Mouse (Mus musculus) subcutaneous adipose tissue, adult 2 months (tissue): Measurements from ENCODE around the gene Nlrx1. TPM values are rescaled to one million over a fixed set of nuclear protein-coding genes. Genes with fewer than 3 reads are reported as not detected.

ENCODE experiments used
- polyA plus RNA-seq: library from polyadenylated mRNA; depleted of rRNA; stranded (reverse); fragments of >200 nt; gene quantifications from 2 replicates; pipeline ENCODE4 v1.2.3, GENCODE M21; 2012; ENCODE audit warnings: low replicate concordance; rRNA removed

Nlrx1 gene
- polyA plus RNA-seq = 23.7 and 26.2 TPM in 2 replicates

DNA sequence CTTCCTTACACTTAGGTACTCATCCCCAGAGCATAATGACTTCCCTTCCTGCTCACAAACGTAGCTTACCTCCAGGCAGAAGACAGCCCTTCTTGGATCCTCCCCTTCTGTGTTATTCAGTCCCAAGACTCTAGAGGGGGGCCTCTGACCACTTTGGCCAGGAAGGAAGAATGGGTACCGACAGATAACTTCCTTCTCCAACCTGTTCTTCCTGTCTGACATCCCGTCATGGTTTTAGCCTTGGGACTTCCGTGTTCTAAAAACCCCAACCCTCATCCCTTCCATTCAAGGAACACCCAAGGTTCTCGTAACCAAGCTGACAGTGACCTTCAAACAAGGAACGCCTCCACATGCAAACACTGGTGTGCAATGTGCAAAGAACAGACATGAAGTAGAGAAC lies at the start of gene Nlrx1:
Nlrx1 (minus strand) TSS at position 168 of the 400 bp plus-strand sequence.

DNA sequence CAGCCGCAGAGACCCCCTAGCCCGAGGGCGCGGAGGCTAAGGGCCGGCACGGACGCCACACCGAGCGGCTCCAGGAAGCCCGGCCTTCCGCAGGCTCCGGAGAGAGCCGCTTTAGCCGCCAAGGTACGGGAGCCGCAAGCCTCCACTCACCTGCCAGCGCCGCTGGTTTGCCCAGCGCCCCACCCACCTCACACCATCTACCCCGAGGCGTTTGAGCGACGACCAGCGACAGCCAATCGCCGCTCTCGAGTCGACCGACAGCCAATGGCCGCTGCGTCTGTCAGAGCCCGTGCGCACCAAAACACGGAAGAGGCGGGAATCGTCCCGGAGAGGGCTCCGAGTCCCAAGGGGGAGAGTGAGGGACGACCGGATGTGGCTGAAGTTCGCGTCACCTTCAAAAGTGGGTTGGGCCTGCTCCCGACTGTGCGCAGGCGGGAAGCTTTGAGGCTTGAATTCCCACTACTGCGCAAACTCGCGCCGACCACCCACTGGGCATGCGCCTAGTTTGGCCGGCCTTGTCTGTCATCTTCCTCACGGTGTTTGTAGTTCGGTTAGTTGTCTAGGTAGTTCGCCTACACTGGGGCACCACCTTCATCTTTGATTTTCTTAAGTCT lies 37.2 kb upstream of the Nlrx1 start, which contains the start of gene Hinfp:
Hinfp (minus strand) TSS at position 206 of the 614 bp plus-strand sequence.

DNA sequence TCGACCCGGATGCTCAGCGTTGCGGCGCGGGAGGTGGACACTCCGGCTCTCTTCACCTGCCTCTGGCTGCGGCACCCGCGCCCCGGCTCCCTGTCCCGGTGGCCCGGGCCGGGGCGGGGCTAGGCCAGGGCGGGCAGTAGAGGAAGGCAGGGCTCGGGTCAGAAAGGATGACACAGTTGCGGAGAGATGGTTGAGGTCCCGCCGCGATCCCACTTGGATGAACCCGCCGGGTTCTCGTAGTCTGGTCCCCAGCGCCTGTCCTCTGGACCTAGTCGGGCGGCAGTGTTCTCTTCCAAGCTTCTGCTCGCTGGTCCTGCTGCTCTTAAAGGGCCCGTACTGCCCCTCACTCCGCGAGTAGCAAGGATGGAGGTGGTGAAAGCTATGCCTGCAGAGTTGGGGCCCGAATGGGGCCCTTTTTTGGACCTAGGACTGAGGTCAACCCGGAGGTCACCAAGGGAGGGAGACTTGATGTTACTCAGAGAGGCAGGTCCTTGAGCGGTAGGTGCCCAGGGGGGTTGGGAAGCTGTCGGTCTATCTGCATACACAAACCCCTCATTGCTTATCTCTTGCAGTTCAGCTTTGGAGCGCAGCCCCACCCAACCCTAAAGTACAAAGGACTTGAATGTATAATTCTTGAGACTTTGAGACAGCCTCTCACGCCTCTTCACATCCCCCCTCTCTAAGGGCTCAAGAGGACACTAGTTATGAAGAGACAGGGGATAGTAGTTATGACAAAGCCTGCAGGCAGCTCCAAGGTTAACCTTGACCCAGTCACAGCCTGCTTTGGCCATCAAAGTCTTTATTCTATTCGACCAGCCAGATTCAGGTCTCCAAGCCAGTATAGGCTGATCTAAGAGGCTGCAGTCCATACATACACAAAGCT lies 19.9 kb upstream of the Nlrx1 start, which contains the start of gene Abcg4:
Abcg4 (minus strand) TSS at position 540 of the 883 bp plus-strand sequence.

DNA sequence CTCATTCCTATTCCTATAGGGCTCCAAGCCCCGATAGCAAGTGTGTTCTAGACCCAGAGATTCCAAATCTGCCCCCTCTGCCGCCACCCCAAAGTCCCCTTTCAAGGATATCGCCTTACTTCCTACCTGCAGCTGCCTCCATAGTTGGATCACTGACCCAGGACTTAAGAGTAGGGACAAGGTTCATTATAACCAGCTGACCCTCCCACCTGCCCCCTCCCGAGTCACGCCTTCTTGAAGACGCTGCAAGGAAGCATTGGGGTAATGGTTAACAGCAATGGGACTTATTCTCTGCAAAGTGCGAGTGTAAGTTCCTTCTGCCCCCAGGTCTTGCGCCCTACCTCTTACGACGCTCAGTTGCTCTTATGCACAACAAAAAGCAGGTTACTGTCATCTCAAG lies 17.1 kb downstream of the Nlrx1 start, which contains the start of gene Pdzd3:
Pdzd3 (minus strand) TSS at position 158 of the 400 bp plus-strand sequence.

DNA sequence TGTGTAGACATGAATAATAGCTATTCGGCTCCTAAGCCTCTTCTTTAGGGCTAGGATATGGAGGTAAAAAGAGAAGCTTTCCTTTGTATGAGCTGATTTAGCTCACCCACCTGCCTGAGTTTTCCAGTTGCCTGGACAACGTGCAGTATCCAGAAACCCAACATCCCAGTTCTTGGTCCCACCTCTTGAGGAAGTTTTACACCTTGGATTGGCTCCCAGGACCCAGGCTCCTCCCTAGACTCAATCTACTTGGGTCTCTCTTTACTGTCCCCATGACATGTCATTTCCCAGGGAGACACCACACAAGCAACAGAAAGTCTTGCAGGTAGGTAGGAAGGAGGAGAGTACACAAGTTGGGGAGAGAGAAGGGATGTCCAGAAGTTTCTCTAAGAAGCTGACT lies 28.0 kb downstream of the Nlrx1 start, which contains the start of gene Ccdc153:
Ccdc153 (plus strand) TSS at position 278 of the 400 bp plus-strand sequence.

DNA sequence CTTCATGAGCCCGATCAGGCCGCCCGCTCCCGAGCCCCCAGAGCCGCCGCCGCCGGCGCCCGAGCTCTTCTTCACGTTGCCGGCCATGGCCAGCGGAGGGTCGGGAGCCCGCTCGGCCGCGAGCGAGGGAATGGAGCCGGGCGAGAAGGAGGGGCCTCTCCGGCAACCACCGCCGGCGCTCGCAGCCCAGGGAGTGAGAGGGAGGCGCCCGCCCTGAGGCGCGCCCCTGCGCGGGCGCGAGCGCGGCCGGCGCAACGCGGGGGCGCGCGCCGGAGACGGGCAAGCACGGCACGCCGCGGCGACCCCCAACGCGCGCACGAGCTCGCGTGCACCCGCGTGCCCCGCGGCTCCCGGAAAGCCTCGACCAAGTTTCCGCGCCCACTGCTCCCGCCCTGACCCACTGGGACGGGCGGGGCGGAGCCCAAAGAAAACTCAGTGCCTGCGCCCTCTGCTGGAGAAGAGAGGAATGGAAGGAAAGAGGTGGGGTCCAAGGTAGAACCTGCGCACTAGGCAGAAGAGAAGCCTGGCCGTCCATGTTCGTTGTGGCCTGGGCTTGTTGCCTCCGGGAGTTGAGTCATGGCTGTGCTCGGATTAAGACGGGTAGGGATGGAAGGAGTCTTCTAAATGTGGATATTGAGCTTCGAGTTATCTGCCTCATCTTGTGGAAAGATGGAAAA lies 34.5 kb downstream of the Nlrx1 start, which contains the start of gene Cbl:
Cbl (minus strand) TSS at position 248 of the 677 bp plus-strand sequence.

Other genes with a start within 250 kb of the Nlrx1 start
- 96.2 and 370 TPM in 2 replicates for gene Thy1, start 225.2 kb downstream of the Nlrx1 start, polyA plus RNA-seq
- gene Usp2, start 201.6 kb downstream of the Nlrx1 start, polyA plus RNA-seq = 7.9 and 15.6 TPM in 2 replicates
- 0.19 and 0.22 TPM in 2 replicates for gene Mfrp, start 166.9 kb downstream of the Nlrx1 start, polyA plus RNA-seq
- gene C1qtnf5, start 161.4 kb downstream of the Nlrx1 start, polyA plus RNA-seq = 29.5 and 33.1 TPM in 2 replicates
- gene Gm49380, start 155.1 kb downstream of the Nlrx1 start, polyA plus RNA-seq = 0.23 TPM in 1 of 2 replicates, not detected in the other
- gene Rnf26, start 155.1 kb downstream of the Nlrx1 start, polyA plus RNA-seq = 31.5 and 51.6 TPM in 2 replicates
- 257 and 403 TPM in 2 replicates for gene Mcam, start 134.1 kb downstream of the Nlrx1 start, polyA plus RNA-seq
- gene Cbl, start 34.5 kb downstream of the Nlrx1 start, polyA plus RNA-seq = 11.5 and 18.6 TPM in 2 replicates
- gene Ccdc153, start 27.9 kb downstream of the Nlrx1 start, polyA plus RNA-seq = not detected in 2 replicates
- 0.10 and 0.13 TPM in 2 replicates for gene Pdzd3, start 17.1 kb downstream of the Nlrx1 start, polyA plus RNA-seq
- 4.6 and 20.7 TPM in 2 replicates for gene Abcg4, start 20.0 kb upstream of the Nlrx1 start, polyA plus RNA-seq
- gene Hinfp, start 37.1 kb upstream of the Nlrx1 start, polyA plus RNA-seq = 27.2 and 45.3 TPM in 2 replicates
- 64.0 and 72.6 TPM in 2 replicates for gene C2cd2l, start 51.7 kb upstream of the Nlrx1 start, polyA plus RNA-seq
- 71.2 and 80.6 TPM in 2 replicates for gene Dpagt1, start 57.4 kb upstream of the Nlrx1 start, polyA plus RNA-seq
- gene H2afx, start 66.1 kb upstream of the Nlrx1 start, polyA plus RNA-seq = 28.0 and 118 TPM in 2 replicates
- 62.0 and 66.6 TPM in 2 replicates for gene Hmbs, start 75.6 kb upstream of the Nlrx1 start, polyA plus RNA-seq
- gene Vps11, start 93.1 kb upstream of the Nlrx1 start, polyA plus RNA-seq = 35.6 and 39.4 TPM in 2 replicates
- gene Hyou1, start 110.9 kb upstream of the Nlrx1 start, polyA plus RNA-seq = 32.6 and 83.1 TPM in 2 replicates
- gene Slc37a4, start 128.3 kb upstream of the Nlrx1 start, polyA plus RNA-seq = 35.9 and 39.9 TPM in 2 replicates
- 174 and 399 TPM in 2 replicates for gene Rps25, start 138.5 kb upstream of the Nlrx1 start, polyA plus RNA-seq
- 73.4 and 120 TPM in 2 replicates for gene Trappc4, start 139.0 kb upstream of the Nlrx1 start, polyA plus RNA-seq
- 26.8 and 28.5 TPM in 2 replicates for gene Ccdc84, start 150.0 kb upstream of the Nlrx1 start, polyA plus RNA-seq
- gene Foxr1, start 172.5 kb upstream of the Nlrx1 start, polyA plus RNA-seq = not detected in 2 replicates
- gene Upk2, start 186.4 kb upstream of the Nlrx1 start, polyA plus RNA-seq = 0.14 and 5.6 TPM in 2 replicates
- 41.1 and 47.8 TPM in 2 replicates for gene Bcl9l, start 214.2 kb upstream of the Nlrx1 start, polyA plus RNA-seq